Mouse (Mus musculus): ENCODE results near the gene Trim61.

Trim61 gene

GRCm38 (mm10) chr8:64998806-64999365, 19.4 kb downstream of the Trim61 start:
- no peak for DNase-seq (ENCODE audit: inconsistent age in 2 of 2, low spot score in 1 of 2)

GRCm38 (mm10) chr8:64987731-64988130, 30.6 kb downstream of the Trim61 start, which contains the start of gene Trim75:
TSS of gene Trim75 (minus strand) at chr8:64987831.
- no peak for DNase-seq (ENCODE audit: inconsistent age in 2 of 2, low spot score in 1 of 2)

DNA sequence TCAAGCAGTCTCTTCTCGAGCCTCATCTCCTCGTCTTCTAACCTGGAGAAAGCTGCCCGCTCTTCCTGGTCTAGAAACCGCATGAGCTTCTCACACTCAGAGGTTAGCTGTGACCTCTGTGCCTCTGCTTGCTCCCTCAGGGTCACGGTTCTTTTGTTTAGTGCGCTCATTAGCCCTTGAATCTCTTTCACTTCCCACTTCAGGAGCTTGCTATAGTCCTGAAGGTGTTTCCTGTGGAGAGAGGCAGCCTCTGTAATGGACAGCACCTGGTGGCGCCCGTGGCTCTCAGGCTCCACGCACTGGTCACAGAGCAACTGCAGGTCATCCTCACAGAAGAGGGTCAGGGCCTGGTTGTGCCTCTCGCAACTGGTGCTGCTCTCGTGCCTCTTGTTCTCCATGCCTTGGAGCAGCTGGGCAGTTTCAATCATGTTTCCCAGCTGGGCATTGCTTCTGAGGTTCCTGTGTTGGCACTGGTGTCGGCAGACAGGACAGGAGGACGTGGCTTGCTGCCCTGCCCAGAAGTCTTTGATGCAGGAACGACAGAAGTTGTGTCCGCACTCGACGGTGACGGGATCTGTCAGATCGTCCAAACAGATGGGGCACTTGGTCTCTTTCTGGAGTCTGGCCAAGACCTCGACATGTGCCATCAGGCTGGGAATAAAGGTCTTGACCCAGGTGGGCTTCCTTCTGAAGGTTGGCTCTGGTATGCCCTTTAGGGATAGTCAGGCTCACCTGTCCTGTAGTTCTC, 35.0 kb downstream of the Trim61 start:
- DNase-seq (ENCODE audit: inconsistent age in 2 of 2, low spot score in 1 of 2) = peak; percentile 11 to 55
